Mouse (Mus musculus): ENCODE measurements around the gene Abhd12b.

GRCm38 (mm10) chr12:70157292-70158066, 3.5 kb downstream of the Abhd12b start:
- TF ChIP-seq POLR2A (IDR thresholded peaks at IDR 0.05; ENCODE audit: control insufficient read depth, low read depth, low read length): no peak
- no peak for TF ChIP-seq CTCF (IDR thresholded peaks at IDR 0.05; ENCODE audit: control insufficient read depth, insufficient read depth, insufficient replicate concordance, low read depth, low read length)
